Mouse (Mus musculus) naive thymus-derived CD4-positive, alpha-beta T cell, adult 2 months (primary cell): ENCODE measurements at regions not wholly inside any gene's neighbourhood (a gene's known extent, or its start where the extent isn't known, plus 50 kb on each side); places are given as distances from the start of the nearest gene placed in this dataset.

Experiments used
- DNase-seq: peaks from one replicate; pipeline ENCODE4 v3.0.0-alpha.2; 2011; ENCODE audit warnings: low read depth

DNA sequence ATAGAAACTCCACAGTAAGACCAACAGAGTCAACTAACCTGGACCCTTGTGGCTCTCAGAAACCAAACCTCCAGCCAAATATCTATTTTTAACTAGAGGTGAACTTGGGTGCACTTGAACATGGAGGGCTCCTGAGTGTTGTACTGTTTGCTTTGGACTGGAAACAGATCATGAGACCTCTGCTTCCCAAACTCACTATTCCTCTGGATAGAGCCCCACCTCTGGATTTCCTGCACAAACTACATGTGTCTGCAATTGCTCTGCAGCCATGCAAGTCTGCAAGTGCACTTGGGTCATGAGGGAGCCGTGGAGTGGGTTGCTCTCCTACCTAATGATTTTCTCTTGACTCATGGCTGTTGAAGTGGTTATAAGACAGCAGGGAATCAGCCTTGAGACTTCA, 759.9 kb upstream of the Fam160b2 start:
- DNase-seq = no peak

DNA sequence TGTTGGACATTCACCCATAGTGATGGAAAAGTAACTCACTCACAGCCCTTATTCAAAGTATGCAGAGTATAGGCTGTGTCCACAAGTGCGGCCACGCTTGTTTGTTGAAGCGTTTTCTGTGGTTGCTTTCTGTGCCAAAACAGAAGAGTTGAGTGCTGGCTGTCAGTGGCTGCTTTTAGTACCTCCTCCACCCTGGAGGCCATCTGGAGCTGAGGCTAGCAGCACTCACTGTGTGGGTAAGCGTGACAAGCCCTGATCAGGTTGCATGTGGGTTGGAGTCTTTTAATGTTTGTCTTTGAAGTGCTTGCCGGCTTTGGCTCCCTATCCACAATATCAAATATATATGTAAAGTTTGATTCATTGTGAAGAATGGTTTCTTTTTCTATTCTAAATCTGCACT, 738.6 kb upstream of the Fam160b2 start:
- DNase-seq = no peak

DNA sequence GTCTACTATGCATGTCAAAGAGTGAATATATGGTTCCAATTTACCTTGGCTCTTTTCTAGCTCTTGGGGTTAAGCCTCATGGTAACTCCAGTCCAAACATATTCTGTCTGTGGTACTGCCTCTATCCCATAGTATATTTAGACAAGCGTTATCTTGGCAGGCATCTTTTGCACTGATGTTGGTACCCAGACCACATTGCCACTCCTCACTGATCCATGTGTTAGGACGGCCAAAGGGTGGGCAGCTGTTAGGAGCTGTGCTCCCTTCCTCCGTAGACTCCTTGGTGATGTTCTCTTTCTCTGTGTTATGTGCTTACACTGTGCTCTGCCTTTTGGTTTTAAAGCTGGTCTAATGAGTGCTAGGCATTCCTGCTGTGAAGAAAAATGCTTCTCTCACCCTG, 737.3 kb upstream of the Fam160b2 start:
- DNase-seq = no peak

DNA sequence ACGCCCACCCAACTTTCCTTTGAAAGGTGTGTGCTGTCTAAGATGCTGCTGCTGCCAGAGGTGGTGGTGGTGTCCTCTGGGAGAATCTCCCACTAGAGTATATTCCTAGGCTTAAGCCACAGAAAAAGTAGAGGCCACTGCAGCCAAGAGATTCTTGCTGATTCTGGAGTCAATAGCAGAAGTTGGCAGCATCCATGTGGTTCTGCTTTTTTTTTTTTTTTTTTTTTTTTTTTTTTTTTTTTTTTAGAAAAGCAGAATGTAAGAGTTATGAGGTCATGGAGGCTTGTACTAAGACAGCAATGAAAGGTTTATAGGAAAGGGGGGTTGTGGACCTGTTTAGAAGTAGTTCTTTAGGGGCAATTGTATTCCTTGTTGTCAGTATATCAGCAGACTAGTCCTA, 734.4 kb upstream of the Fam160b2 start:
- DNase-seq = no peak

DNA sequence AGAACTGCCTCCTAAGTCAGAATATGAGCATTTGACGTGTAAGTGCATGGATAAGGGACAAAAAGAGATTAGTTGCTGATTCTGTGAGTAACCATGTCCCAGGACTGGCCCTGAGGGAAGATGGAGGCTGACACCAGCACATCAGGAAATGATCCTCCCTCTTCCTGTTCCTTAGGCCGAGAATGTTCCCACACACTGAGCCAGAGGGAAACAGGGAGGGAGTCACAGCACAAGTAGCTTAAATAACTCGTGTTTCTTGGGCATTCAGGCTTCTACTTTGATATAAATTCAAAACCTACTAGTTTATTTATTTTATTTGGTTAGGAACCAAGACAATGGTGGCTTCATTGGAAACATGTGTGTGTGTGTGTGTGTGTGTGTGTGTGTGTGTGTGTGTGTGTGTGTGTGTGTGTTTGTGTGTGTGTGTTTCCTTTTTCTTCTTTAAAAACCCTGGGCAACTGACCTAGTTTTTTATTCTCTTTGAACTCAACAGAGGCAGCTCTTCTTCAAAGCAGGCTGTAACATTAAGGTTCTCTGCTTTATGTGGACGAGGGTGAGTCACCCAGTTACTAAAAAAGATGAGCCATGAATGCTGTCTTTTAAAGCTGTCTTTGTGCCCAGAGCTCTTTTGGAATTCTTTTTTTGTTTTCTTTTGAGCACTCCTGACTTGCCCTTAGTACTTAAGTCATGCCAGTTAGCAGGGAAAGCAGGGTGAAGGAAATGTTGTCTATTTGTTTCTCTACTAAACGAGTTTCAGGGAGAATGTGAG, 730.4 kb upstream of the Fam160b2 start:
- DNase-seq = no peak

DNA sequence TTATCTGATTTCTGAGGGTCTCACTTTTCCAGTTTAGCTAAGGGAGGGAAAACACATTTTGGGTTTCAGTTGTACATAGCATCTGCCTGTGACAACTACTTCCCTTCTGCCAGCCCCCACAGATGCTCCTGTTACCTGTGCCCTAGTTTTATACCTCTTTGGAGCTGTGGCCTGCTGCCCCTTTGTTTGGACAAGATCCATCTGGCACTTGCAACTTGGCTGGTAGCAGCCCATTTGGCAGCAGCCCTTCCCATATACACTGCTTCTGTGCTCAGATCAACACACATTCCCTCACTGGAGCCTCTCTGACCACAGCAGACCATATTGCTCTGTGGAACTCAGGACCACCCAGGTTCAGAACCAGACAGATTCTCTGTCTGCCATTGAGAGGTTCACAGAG, 728.0 kb upstream of the Fam160b2 start:
- no peak for DNase-seq

DNA sequence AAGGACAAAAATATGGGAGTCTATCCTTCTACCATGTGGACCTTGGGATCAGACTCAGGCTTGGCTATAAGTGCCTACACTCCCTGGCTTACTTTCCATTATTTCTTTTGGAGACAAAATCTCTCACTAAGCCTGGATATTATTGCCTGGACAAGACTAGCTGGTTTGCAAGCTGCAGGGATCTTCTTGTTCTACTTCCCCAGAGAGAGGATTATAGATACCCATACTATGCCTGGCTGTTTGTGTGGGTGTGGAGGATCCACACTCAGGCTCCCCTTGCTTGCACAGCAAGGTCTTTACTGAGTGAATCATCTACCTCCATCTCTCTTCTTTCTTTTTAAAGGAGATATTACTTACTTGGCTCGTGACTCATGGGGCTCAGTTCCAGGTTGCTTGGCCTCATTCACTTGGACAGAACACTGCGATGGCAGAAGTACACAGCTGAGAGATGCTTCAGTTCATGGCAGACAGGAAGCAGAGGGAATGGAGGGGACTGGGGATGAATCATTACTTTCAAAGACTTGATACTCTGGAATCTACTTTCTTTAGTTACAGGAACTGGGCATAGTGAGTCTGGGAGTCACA, 727.0 kb upstream of the Fam160b2 start:
- DNase-seq = no peak

DNA sequence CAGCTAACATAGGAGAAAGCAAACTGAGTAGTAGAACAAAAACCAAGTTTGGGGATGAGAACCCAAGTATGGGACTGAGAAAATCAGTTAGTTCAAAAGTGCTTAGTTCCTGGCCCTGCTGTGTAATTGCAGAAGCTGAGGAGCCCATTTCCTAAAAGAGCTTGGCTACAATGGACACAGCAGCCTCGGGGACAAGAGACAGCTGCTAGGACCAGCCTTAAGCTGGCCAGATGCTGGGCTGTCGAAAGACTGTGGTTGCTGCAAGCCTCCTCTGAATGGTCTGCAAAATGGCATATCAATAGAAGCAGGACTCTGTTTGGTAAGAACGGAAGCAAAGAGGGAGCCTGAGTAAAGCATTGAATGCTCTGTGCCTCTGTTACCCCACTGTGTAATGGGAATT, 715.6 kb upstream of the Fam160b2 start:
- DNase-seq = no peak

DNA sequence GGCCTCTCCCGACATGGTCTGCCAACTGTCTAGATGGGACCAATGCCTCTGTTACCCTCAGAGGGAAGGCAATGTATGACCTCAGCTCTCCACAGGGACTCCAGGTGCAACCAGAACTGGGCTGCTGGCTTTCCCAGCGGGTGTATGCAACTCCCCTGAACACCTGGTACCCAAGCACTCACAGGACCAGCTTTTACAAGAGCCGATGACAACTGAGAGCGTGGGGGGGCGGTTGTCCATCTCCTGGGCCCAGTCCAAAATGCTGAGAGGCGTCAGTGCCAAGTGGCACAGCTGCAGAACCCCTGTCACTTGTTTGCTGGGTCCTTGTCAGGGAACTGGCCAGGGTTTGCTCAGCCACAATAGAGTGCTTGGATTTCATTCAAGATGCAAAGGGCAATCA, 700.1 kb upstream of the Fam160b2 start:
- DNase-seq = no peak

DNA sequence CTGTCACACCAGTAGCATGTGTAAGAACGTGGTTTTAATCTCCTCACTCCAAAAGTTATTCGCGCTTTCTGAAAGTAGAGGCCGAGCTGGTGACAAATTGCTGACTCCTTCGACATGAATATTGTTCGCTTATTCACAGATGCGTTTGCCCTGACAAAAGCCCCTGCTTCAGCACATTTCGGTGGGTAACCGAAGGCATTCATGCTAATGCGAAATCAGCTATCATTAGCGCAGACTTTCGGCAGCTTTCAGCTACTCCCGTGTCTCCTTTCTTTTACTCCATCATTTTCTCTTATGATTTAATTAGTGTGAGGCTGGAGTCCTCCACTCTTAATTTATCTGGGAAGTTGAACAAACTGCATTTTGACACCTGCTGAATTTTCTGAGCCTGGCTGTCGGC, 681.9 kb upstream of the Fam160b2 start:
- DNase-seq = no peak

DNA sequence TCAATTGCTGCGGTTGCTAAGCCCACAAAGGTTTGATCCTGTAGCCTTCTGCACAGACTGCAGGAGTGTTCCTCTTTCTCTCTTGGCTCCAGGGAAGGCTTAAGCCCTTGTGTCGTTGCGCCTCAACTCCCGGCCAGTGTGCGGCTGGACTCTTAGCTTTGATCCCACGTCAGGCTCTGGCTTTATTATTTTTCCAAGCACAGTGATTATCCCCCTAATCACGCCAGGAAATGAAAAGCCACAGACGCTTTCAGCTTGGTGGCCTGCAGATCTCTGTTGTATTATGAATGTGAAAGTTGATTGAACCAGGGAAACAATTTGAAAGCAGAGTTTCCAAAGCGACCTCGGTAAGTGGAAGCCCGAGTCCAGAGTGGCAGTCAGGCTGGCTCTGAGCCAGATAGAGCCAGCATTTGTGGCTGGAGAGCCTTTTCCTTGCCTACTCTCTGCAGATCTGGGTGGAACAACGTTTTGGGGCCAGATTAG, 676.7 kb upstream of the Fam160b2 start:
- DNase-seq = no peak

DNA sequence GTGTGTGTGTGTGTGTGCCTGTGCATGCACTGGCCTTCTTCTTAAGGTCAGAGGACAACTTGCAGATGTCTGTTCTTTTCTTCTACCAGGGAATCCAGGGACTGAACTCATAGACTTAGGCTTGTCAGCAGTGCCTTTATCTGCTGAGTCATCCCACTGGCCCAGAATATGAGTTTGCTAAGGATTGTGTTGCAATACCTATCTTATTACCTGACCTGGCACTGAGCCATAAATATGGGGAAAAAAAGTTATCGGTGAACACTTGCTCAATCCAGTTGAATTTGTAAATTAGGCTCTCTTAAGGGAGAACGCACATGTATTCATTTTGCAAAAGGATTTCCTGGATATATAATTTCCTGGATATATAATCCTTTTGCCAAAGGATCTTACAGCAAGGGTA, 672.8 kb upstream of the Fam160b2 start:
- no peak for DNase-seq

DNA sequence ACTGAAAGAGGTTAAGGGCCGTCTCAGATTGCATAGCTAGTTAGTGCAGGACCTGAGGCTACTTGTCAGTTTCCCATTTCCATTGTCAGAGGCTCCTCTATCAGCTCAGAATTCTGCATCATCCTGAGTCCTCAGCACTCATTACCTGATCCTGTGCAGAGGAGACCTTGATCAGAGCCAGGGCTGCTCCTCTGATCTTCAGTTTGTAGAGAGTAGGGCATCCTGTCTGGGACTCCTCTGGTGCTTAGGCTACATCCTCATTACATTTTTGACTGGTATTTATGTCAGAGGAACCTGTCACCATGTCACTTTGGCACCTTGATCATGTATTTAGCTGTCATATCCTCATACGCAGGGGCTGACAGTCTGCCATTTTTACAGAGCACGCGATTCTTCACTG, 658.0 kb upstream of the Fam160b2 start:
- no peak for DNase-seq

DNA sequence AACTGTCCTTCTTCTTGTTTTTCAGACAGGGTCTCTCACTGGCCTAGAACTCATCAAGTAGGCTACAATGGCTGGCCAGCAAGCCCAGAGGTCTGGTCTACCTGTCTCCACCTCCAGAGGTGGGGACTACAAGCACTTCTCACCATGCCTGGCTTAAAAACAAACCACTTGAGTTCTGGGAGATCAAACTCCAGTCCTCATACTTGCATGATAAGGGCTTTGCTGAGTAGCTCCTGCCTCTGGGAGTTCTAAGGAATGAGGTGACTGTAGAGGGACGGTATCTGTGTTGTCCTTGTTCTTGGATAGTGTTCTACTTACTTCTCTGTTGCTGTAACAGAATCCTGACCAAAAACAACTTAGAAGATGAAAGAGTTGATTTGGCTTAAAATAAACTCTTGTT, 654.6 kb upstream of the Fam160b2 start:
- no peak for DNase-seq

DNA sequence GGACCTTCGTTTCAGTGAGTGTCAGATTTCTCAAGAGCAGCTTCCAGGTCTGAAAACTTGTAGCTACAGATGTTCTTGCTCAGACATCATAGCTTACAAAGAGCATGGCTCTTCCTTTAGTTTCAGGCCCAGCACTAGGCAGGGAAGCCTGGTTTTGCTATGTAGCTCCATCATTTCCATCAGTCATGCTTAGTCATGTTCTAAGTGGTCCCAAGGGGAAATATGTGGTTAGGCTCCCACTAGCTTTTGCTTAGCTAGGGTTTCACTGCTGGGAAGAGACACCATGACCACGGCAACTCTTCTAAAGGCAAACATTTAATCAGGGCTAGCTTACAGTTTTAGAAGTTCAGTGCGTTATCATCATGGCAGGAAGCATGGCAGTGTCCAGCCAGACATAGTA, 652.5 kb upstream of the Fam160b2 start:
- no peak for DNase-seq

DNA sequence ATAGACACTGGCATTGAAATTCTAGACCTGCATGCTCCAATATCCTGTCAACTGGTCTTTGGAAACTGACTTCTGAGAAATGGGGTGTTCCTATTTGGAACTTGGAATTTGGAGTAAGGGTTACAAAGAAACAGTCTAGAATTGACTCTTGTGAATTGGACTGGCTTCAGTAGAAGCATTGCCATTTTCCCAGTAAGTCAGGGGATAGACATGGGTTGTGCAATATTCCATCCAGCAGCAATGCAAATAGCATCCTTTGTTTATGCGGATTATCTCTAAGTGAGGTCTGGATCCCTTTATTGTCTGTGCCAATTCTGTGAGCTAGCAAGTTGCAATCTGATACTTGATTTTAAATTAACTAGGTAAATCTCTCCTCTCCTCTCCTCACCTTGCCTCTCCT, 651.5 kb upstream of the Fam160b2 start:
- DNase-seq = no peak

DNA sequence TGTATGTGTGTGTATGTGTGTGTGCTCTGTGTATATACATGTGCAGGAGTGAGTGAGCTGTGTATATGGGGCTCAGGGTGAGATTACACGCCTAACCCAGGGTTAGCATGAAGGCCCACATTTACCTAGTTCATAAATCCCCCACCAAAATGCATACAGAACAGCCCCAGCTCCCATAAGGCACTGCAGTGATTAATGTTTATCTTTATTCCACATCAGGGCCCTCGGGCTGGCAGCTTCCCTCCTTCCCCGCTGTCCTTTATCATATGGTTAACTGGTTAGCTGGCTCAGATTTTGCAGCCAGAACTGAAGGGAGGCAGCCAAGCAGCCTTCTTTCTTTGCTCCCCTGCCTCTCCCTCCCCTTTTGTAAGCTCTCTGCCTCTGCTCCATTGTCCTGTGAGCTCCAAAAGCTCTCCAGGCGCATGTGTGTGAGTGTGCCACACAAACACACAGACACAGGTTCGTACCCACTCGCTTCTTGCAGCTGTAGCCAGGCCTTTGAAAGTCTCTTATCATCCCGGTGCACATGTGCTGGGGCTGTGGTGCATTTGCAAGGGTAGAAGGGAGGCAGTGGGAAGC, 649.8 kb upstream of the Fam160b2 start:
- no peak for DNase-seq

DNA sequence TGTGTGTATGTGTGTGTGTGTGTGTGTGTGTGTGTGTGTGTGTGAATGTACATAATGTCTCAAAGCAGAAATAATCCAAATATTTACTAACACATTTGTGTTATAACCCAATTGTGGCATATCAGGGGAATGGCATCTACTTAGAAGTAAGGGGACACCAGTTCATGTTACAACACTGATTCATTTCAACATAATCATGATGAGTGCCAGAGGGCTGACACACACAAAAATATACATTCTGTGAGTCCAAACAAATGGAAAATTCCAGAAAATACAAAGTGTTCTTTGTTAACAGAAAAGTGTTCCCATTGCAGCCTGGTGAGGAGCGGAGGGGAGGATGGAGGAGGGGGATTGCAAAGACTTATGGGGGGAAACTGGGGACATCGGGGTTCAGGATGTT, 648.9 kb upstream of the Fam160b2 start:
- no peak for DNase-seq

DNA sequence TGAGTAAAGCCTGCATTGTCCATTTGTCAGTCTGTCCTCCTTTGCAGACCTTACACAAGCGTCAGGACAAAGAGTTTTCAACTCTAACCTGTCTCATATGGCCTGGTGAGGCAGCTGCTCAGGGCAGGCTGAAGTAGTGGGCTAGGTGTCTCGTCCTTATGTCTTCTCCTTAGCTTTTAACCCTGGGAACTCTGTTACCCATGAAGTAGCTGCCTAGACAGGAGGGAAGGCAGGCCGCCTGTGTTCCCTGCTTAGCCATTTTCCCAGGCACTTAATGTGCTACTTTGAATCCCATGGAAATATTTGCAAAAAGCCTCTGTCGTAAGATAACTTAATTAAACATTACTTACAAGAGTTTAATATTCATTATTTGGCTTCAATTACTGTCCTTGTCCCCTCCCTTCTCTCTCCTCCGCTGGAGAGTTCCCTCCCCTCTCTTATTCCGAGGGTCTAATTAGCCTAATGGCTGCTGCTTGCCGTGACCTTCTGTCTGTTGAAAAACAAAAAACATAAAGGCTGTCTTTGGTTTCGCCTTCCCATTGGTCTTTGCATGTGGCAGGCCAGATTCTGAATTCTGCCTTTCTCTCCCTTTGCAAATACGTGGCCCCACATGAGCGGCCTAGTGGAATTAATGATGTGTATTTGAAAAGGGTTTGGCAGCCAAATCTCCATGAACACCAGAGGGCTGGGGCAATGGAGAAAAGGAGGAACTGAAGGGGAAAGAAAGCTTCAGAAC, 642.2 kb upstream of the Fam160b2 start:
- no peak for DNase-seq

DNA sequence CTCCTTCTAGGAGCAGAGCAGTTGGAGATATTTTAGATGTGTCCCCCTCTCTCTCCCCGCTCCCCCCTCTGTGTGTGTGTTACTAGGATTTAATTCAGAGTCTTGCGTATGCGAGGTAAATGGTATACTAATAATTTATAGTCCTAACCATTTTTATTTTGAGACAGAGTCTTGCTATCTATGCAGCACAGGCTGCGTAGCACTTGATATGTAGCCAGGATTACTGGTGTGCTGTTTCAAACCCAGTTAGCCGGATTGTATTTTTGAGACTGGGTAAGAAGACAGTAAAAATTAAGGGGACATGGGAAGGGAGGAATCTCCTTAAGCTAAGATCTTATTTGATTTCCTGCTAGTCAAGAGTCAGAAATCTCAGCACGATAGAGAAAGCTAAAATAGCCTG, 636.6 kb upstream of the Fam160b2 start:
- no peak for DNase-seq

DNA sequence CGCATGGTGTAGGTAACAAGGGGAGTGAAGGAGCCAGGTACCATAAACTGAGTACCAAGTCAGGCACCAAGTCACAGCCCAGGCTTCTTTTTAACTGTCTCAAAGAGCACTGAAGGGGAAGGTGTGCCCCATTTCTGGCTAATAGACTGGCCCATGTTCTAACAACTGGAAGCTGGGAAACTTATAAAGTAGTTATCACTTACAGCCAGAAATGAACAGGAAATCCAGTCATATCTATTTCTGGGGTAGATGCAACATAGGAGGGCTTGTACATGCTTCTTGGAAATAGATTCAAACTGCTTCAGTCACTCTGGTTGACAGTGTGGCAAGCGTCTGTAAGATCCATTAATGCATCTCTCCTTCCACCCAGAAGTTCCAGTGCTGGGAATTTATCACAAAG, 635.3 kb upstream of the Fam160b2 start:
- no peak for DNase-seq

DNA sequence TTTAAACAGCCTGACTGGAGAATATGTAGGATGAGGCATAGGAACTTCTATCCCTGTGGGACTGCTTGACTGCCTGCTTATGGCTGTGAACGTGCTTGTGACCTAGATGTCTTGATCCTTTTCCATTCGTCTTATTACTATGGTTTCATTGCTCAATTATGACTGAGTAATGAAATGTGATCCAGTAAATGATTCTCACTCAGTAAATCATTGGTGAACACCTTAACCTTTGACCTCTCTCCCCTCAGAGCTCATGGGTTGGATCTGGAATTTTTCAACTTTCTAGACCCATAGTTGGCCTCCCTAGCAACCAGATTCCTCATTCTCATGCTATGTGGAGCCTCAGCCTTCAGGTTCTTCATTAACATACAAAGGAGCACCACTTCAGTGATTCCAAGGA, 634.6 kb upstream of the Fam160b2 start:
- no peak for DNase-seq

DNA sequence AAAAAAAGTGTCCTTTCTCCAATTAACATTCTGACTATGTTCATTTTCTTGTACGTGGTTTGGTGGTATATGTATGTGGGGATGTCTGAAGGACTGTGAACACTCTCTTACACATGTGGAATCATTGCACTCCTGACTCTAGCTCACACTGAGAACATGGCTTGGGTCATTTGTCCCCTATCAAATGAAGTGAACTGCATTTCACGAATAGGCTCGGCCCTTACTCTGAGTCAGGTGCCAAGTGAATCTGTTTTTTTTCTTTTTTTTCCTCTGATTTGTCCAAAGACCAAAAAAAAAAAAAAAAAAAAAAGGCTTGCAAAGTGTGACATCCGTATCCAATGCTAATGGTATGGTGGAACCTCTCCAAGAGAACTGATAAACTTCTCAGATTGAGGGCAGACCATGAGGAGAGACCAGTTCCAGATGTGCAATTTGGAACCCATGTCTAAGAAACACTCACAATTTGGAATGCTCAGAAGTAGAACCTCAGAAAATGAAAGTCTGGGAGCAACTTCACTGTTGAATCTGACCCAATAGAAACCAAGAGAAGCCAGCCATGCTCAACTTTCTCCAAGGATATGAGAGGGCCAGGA, 631.7 kb upstream of the Fam160b2 start:
- no peak for DNase-seq
